In the genomic region with DNA sequence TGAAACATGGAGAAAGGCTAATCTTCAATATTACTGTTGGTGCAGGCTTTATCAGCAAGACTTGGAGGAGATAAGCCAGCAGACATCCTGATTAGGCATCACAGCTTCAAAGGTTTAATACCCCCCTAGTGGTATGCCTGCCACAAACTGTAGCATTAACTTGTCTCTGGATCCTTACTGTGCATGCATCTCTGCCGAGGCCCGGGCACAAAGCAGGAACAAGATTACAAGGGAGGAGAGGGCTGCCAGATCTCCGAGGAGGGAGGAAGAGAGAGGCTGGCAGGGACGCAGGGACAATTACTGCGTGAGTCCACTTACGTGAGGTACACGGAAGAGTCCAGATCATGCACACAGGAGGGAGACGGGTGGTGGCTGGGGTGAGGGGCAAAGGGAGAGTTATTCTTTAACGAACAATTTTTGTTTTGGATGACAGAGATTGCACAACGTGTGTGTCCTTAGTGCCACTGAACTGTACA, we compare ENCODE assay signal across 8 mouse cellular contexts. TPM values are rescaled to one million over a fixed set of nuclear protein-coding genes. Genes with fewer than 3 reads are reported as not detected.
DNase-seq lines count a peak whose midpoint lies in the region; ATAC-seq lines count a peak whose summit lies in the region.

No protein-coding gene starts in this region.

- peaks cover 7% of the 10 kb centered on the region; the same call in 1 of the 2 replicates for H3K36me3 ChIP-seq in liver, embryonic 11.5 days (ENCODE audit: control insufficient read depth, insufficient read depth, low read length)

- DNase-seq in gastrocnemius, adult 18-20 months (ENCODE audit: low spot score) = peak; percentile 40
- no peak for DNase-seq in gastrocnemius, postnatal 36 days
- peak; percentile 36 for DNase-seq in testis, postnatal 14 days (ENCODE audit: low spot score)
- DNase-seq in testis, postnatal 10 days (ENCODE audit: low spot score) = no peak
- no peak for DNase-seq in liver, embryonic 11.5 days (ENCODE audit: low spot score)
- DNase-seq in urinary bladder, postnatal 25 days (ENCODE audit: low spot score) = no peak
- no peak for DNase-seq in urinary bladder, postnatal 36 days (ENCODE audit: low spot score in 2 of 2)
- no peak for DNase-seq in lung, postnatal 25 days (ENCODE audit: low spot score)

- no peak for ATAC-seq in liver, embryonic 11.5 days (replicated peaks; ENCODE audit: low FRiP score)

- intact Hi-C loops in gastrocnemius, postnatal 36 days (cut with DNase I) = no loop called here

- no peaks in the 10 kb centered on the region for H3K27me3 ChIP-seq in liver, embryonic 11.5 days (replicated peaks; ENCODE audit: control insufficient read depth, insufficient read depth, low read length)

- no peak overlapping the region for H3K4me2 ChIP-seq in liver, embryonic 11.5 days

- H3K4me1 ChIP-seq in liver, embryonic 11.5 days (replicated peaks; ENCODE audit: control insufficient read depth, insufficient read depth, low read length) = peaks cover 43% of the 10 kb centered on the region

- 48% methylated on average over 10 of the region's 10 CpGs for WGBS in liver, embryonic 11.5 days

- no peaks in the 10 kb centered on the region for H3K9me3 ChIP-seq in liver, embryonic 11.5 days (ENCODE audit: control insufficient read depth, low read length)

- no peak overlapping the region for H3K4me3 ChIP-seq in liver, embryonic 11.5 days (ENCODE audit: low read depth, low read length)

- no peak overlapping the region for H3K9ac ChIP-seq in liver, embryonic 11.5 days (ENCODE audit: low read depth, low read length)

- 0 out of 2 replicates have a peak overlapping the region, but pooled peaks have one; percentile 22 for H3K27ac ChIP-seq in liver, embryonic 11.5 days (ENCODE audit: low read depth, low read length)

RNA-seq across cellular contexts. Expression of gene Stat5b, which starts 21.8 kb away (rescaled TPM):
- 100 to 1,000 TPM; 125 to 170 TPM for total RNA-seq in gastrocnemius, adult 18-20 months (2021)
- total RNA-seq in gastrocnemius, postnatal 36 days (2021) = 100 to 1,000 TPM; 103 to 135 TPM
- 46.0 and 50.1 TPM in 2 replicates for polyA plus RNA-seq in liver, embryonic 11.5 days (2014; fragmentation: Nextera tagmentation; extraction: Ambion mirVana)

RNA-seq across cellular contexts. Expression of gene Stat5a, which starts 30.4 kb away (rescaled TPM):
- 10 to 100 TPM; 11.3 to 13.3 TPM for total RNA-seq in gastrocnemius, adult 18-20 months (2021)
- total RNA-seq in gastrocnemius, postnatal 36 days (2021) = 10 to 100 TPM in 1 of 2 experiments, 1 to 10 TPM in 1; 8.4 to 11.8 TPM
- 26.3 and 27.8 TPM in 2 replicates for polyA plus RNA-seq in liver, embryonic 11.5 days (2014; fragmentation: Nextera tagmentation; extraction: Ambion mirVana)

RNA-seq across cellular contexts. Expression of gene Ghdc, which starts 58.0 kb away (rescaled TPM):
- 1 to 10 TPM; 5.2 to 5.7 TPM for total RNA-seq in gastrocnemius, adult 18-20 months (2021)
- total RNA-seq in gastrocnemius, postnatal 36 days (2021) = 1 to 10 TPM; 4.4 to 5.0 TPM
- polyA plus RNA-seq in liver, embryonic 11.5 days (2014; fragmentation: Nextera tagmentation; extraction: Ambion mirVana) = 3.1 and 3.8 TPM in 2 replicates

Comparison
In these comparisons a context has a peak if more than half of its experiments do, and no peak if none do; other contexts are left out.
1. DNase-seq: peak in gastrocnemius, adult 18-20 months (single experiment) and testis, postnatal 14 days (single experiment); none in gastrocnemius, postnatal 36 days (0 of 2), testis, postnatal 10 days (single experiment), liver, embryonic 11.5 days (single experiment), urinary bladder, postnatal 25 days (single experiment), urinary bladder, postnatal 36 days (0 of 2) and lung, postnatal 25 days (single experiment).